Mouse (Mus musculus): Measurements from ENCODE around the gene Lyar. TPM values are rescaled to one million over a fixed set of nuclear protein-coding genes. Genes with fewer than 3 reads are reported as not detected.

Lyar gene
- polyA plus RNA-seq, 1 experiment from 2014 or later: 40.7 TPM

Other genes with a start within 250 kb of the Lyar start
- gene Stx18, start 181.7 kb upstream of the Lyar start, polyA plus RNA-seq (2015; fragmentation: Nextera tagmentation; extraction: Ambion mirVana): 30.5 and 31.1 TPM in 2 replicates
- 1,489 and 1,499 TPM in 2 replicates for gene Nsg1, start 60.6 kb upstream of the Lyar start, polyA plus RNA-seq (2015; fragmentation: Nextera tagmentation; extraction: Ambion mirVana)
- gene Zbtb49, start within 50 bp of the Lyar start, polyA plus RNA-seq (2015; fragmentation: Nextera tagmentation; extraction: Ambion mirVana): 24.4 and 24.9 TPM in 2 replicates
- 88.4 and 90.4 TPM in 2 replicates for gene Tmem128, start 39.7 kb downstream of the Lyar start, polyA plus RNA-seq (2015; fragmentation: Nextera tagmentation; extraction: Ambion mirVana)
- gene Otop1, start 55.5 kb downstream of the Lyar start, polyA plus RNA-seq (2015; fragmentation: Nextera tagmentation; extraction: Ambion mirVana): 0.06 TPM in 1 of 2 replicates, not detected in the other
- gene Drd5, start 98.9 kb downstream of the Lyar start, polyA plus RNA-seq (2015; fragmentation: Nextera tagmentation; extraction: Ambion mirVana): 0.66 and 0.76 TPM in 2 replicates